Mouse (Mus musculus) CD8-positive naive resting alpha-beta T cell, adult 2 months (primary cell): ENCODE results near the gene Adamts15.

Source experiments
- DNase-seq, 2 experiments: peaks; one replicate each; pipeline ENCODE4 v3.0.0; 2022; ENCODE audit warnings: low read depth in 2 of 2, low spot score in 2 of 2

Gene Adamts15

DNA sequence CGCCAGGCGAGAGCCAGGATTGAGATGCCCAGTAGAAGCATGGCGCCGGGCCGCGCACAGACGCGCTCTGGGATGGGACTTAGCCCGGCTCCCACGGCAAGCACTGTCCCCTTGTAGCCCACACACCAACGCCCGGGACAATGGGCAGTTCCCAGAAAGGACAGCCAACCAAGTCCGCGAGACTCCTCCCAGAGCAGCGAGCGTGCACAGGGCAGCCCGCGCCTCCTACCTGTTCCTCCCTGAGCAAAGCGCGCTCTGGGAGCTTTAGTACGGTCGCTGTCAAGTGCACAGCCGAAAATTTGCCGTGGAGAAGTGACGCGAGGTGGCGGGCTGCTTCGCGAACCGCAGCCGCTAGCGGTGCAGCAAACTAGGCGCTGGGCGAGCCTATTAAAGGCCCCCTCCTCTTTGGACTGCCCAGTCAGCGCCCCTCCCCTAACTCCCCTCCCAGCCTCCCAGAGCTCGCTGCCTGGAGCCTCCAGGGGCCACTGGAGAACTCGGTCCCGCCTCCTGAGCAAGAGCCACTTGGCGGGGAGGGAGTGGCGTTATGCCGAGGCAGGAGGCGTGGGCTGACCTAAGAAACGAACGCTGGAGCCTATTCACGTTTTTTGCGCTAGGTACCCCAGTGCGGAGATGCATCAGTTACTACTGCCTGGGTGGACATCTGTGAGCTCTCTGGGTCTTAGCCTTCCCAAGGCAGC, at the start of gene Adamts15:
Adamts15 (minus strand) TSS at position 256 of the 698 bp plus-strand sequence.
- no peak for DNase-seq

DNA sequence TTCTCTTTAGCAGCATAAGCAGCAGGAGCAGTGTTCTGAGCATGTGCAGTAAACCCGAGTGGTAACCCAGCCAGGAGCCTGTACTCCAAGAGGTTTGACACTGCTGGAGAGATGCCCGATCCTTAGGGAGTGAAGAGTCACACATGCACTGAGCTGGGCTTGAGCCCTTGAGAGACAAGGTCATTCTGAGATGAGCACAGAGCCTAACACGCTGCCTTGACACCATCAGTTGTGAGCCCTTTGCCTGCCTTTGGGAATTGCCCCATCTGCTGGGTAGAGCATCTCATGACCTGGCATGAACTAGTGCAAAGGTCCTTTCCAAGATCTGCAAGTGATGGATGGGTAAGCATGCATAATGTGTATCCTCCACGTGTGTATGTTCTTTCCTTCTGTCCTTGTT, 49.7 kb upstream of the Adamts15 start:
- no peak for DNase-seq

DNA sequence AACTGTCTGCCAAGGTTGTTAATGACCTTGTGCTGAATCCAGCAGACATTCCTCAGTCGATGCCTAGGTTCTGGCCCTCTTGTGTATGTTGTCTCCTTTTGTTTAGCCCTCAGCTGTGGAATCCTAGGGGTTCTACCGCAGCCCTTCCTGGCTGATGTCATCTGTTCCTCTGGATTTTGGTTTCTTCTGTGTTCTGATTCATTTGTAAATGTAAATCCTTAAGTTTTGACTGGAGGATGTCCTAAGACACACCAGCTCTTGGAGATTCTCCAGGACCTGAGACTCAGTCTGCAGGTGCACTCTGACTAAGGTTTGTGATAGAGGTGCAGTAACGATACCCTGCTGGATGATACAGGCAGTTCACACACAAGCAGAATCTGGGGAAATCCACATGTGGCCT, 47.7 kb upstream of the Adamts15 start:
- no peak for DNase-seq

DNA sequence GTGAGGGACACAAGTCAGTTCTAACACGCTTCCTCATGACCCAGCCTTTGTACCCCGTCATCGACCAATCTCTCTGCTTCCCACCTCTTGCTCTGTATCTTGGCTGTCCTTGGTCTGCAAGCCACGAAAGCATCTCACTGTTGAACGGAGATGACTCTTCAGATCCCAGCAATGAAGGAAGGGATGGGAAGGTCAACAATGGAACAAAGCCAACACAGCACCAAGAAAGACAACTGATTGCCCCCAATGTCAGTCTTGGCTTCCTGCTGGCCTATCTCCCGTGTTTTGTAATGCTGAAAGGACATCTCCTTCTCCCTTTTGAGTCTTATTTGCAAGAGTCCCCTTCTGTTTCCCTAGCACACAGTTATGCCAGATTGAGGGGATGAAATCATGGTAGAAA, 45.9 kb upstream of the Adamts15 start:
- no peak for DNase-seq

DNA sequence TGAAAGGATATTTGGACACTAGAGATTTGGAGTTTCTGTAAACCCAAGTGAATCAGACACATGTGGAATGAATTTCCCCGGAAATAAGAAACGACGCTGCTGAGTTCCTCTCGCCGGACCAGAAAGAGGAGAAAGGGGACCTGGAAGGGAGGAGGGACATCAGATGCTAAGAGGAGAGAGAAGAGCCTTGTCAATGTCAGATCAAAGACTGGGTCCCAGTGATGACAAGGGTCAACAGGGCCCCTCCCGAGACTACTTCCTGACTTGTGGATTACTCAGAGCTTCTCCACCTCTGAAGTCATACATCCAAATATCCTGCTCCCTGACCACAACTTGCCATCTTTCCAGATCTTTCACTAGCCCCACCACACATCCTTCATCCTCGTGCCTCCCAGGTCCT, 44.6 kb upstream of the Adamts15 start:
- no peak for DNase-seq

DNA sequence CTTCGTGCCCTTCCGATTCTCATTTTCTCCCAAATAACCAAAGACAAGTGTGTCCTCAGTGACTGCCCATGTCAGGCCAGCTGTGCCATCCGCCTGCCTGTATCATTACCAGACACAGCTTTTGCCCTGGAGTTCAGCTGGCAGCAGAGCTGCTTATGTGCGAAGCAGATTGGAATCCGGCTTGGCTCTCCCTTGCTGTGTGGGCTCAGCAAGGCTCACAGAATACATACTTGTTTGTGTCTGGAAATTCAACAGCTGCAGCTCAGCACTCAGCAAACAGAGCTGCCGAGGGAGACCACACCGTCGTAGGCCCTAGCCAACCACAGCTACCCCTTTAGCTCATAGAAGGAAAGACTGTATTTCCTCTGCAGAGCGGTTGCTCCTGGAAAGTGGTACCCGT, 42.4 kb upstream of the Adamts15 start:
- DNase-seq: no peak

DNA sequence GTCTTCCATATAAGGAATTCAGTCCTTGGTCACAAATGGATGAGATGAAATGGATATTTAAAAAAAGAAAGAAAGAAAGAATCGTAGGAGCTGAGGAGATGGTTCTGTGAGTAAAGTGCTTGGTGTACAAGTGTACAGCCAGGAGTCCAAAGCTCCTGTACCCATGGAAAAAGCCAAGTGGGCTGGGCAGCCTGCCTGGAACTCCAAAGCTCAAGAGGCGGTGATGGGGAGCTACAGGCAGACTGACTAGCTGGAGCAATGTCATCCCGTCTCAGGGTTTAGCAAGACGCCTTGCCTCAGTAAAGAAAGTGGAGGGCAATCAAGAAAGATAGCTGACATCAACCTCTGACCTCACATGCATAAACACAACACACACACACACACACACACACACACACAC, 41.5 kb upstream of the Adamts15 start:
- DNase-seq: no peak

DNA sequence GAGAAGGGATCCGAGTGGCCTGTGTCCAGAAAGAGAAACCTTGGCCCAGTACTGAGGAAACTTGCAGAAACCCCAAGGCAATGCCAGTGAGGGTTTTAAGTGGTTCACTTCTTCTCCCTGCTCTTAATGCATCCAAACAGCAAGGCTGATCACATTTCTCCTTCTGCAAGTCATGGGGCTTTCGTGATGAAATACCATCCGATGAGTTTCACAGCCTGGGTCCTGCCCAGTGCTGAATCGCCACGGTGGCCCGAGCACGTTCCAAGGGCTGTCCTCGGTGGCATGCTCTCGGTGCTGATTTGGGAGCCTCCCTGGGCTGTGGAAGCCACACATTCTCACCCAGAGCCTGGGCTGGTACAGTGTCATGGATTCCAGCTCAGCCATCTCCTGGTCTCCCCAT, 33.0 kb upstream of the Adamts15 start:
- no peak for DNase-seq

DNA sequence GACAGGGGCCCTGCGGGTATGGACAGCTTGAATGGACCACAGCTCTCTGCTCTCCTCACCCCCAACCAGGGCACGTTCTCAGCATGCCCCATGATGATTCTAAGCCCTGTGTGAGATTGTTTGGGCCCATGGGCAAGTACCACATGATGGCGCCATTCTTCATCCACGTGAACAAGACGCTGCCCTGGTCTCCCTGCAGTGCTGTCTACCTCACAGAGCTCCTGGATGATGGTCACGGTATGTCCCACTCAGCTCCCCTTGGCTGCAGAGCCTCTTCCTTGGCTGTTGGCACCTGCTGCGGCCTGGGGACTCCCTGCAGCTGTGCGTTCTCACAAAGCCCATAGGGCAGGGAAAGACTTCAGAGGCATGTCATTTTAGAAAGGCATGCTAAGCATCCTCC, 31.0 kb upstream of the Adamts15 start:
- DNase-seq: no peak

DNA sequence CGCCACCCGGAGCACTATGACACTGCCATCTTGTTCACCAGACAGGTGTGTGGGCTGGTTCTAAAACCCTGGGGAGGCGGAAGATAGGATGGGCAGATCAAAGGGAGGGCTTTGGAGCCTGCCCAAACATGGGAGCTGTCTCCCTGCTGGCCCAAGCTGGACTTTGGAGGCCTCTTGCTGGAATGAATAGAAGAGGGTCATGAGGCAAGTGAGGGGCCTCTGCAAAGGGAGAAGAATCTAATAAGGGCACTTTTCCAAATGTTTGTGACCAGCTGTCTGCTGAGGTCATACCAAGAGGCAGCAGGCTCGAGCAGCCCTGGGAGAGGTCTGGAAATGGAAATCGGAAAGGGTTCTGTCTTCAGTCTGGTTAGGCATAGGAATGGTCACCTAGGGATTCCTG, 29.2 kb upstream of the Adamts15 start:
- DNase-seq: no peak

DNA sequence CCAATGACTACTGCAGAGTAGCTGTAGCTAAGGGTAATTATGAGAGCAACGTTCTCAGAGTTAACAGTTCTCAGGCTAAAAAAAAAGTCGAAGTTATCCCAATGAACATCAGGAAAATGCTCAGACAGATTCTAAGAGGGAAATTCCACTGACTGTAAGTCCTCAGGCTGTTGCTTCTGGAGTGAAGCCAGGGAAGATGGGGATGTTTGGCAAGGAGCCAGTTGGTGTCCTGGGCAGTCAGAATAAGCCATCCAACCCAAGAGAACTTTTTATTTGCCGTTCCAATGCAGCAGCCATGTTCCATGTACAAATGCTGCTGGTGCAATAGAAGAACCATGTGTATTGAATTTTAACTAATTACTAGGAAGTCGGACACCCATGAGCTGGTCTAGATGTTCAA, 28.3 kb upstream of the Adamts15 start:
- no peak for DNase-seq

DNA sequence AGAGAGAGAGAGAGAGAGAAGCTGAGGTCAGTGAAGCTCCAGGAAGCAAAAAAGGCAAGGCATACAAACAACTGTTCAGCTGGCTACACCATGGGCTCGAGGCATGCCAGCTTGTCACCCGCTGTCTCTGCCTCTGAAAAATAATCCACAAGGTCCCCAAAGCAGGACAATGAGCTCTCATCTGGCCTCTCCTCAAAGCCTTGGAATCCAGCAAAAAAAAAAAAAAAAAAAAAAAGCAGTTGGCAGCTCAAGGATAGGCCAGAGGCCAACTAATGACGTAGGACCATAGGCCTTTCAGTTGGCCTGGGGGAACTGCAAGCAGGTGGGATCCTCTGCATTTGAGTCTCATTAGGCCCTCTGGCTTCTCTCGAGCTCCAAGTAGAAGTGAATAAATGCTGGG, 27.7 kb upstream of the Adamts15 start:
- no peak for DNase-seq

DNA sequence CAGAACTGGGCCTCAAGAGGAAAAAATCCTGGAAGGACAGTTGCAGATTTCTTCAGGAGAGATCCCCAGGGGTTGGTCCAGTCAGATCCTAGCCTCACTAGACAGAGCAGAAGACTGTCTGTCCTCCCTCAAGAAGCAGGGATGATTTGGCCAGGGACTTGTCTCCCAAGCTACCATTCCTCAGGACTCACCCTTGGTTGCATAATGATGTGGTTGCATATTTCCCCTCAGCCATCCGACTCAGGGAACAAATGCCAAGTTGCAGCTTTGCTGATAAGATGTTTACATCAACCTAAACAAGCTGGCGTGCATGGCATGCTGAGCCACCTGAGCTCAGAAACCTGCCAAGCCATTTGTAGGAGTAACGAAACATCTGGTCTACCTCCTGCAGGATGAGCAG, 27.2 kb upstream of the Adamts15 start:
- no peak for DNase-seq

DNA sequence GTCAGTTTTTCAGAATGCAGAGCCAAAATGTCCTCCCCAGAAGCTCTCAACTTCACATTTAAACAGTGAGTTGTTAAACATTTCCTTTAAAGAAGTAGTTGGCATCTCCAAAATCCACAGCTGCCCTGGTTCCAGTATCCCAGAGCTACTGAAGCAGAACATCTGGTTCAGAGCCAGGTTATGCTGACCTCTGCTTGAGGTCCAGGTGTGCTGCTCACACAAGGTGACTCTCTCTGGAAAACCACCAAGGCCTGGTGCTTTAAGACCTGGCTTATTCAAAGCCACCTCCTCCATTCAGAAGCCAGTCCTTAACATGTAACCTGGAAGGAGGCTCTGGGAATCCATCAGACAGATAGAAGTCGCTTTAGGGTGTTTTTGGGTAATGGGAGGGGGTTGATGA, 23.0 kb upstream of the Adamts15 start:
- DNase-seq: no peak

DNA sequence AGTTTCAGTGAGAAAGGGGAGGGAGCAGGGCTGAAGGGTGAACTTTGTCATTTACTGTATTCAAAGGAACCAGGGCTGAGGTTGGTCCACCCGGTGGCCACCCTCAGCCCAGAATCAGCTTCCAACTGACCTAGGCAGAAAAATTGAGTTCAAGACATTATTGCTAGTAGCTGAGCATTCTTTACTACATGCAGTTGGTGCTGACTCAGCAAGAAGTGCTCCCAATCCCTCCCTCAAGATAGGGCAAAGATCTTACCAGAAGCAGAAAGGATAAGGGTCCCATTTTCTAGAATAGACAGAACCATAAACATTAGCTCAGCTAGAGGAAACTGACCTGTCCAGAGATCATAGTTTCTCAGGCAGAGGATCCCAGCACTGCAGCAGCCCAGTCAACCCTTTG, 22.0 kb upstream of the Adamts15 start:
- no peak for DNase-seq

DNA sequence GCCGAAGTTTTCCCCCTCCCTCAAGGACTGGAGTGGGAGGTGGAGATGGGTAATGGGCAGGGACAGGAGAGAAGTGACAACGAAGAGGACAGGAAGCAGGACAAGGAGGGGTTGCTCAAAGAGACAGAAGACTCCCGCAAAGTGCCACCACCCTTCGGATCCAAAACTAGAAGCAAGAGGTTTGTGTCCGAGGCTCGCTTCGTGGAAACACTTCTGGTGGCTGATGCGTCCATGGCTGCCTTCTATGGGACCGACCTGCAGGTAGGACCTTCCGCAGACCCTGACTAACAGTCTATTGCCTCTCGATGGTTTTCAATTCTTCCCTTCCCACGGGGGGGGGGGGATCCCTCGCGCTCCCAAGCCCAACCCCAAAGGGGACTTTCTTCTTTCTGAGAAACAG, 21.1 kb upstream of the Adamts15 start:
- DNase-seq: no peak

DNA sequence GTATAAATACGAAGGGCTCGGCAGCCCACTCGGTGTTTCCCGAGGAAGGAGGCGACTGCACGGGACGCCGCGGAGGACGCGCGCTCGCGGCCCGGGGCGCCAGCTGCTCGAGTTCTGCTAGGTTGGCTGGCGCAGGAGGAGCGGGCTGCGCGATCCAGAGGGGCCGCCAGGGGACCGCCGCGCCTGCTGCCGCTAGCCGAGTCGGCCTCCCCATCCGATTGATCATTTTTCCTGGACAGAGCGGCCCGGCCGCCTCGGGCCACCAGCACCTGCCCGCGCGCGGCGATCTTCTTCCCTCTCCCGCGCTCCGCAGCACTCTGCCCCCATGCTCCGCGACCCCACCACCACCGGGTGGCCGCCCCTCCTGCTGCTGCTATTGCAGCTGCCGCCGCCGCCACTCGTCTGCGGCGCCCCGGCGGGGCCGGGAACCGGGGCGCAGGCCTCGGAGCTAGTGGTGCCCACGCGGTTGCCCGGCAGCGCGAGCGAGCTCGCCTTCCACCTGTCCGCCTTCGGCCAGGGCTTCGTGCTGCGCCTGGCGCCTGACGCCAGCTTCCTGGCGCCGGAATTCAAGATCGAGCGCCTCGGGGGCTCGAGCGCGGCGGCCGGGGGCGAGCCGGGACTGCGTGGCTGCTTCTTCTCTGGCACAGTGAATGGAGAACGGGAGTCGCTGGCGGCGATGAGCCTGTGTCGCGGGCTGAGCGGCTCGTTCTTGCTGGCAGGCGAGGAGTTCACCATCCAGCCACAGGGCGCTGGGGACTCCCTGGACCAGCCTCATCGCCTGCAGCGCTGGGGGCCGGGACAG, 20.5 kb upstream of the Adamts15 start, which contains the start of gene Adamts8:
Adamts8 (plus strand) TSS at position 51 of the 802 bp plus-strand sequence.
- DNase-seq: no peak

DNA sequence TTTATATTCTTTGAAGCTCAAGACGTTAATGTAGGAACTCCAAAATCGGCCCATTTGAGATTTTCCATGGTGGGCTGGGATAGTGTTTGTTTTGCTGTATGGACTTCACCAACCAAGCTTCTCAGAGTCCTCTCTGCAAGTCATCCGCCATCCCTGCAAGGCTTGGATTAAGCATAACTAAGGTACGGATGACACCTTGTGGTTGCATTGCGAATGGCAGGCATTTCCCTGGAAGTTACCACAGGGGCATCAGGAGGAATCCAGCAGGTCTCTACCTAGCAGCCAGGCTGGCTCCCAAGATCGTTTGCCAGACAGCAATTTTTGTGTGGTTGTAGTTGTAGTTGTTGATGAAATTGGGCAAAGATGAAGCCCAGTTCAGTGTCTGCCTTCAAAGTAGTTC, 18.1 kb upstream of the Adamts15 start:
- peak in 1 of 2 experiments; percentile 9 for DNase-seq

DNA sequence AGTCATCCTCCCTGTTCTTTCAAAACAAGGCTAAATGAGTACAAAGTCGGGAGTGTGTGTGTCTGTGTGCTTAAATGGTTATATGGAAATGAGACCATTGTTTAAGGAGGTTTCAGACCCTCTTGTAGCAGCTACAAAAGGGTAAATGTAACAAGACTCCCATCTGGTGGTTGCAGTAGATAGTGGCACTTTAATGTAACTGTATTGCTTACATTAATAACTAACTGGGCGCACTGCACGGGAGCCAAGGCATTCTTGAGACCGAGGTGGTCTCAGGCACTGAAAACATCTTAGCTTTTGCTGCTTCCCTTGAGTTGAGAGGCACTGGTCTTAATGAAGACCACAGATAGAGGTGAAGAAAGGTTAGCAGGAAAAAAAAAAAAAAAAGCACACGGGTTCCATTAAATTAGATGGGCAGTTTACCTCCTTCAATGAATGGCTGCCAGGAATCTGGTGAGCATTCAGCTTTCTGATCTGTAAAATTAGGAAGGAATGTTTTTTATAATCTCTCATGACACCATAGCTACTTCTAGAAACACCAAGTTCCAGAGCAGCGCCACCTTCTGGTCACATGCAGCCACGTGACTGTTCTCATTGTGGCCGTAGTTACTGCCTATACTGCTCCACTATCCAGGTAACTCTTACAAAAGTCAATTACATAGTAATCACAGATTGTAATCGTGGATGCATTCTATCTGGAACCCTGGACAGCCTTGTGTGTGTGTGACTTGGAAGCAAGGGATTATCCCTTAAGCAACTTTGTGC, 14.6 kb upstream of the Adamts15 start:
- no peak for DNase-seq

DNA sequence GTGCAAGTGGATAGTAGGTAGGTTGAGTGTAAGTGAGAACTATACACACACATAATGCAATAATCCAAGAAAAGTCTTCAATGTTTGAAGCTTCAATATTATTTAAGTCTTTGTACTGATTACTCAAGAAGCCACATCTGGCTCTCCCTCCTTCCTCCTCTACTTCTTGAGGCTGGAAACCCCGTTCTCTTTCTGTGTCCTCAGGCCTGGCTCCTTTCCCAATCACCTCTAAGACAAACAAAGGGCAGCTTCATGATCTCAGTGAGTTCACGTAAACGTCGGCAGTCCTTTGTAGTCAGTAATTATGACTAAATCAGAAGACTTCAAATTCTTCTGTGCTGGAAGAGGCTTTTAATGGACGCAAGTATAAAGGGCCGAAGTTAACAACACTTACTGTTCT, 12.6 kb upstream of the Adamts15 start:
- no peak for DNase-seq

DNA sequence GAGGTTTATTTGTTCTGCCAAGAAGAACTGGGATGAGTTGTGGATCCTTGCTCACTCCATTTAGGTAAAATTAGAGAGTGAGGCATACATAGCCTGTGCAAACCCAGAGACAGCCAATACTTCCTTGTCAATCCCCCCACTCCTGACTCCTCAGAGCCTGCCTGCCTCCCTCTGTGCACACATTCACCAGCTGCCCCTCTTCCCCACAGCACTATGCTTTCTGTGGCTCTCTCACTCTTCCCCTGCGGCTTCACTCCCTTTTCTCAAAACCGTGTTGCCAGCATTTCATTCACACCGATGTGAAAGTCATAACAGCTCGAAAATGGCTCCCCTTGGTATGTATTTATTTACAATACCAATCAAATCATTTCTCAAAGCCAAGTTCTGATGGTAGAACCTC, 10.1 kb upstream of the Adamts15 start:
- no peak for DNase-seq

DNA sequence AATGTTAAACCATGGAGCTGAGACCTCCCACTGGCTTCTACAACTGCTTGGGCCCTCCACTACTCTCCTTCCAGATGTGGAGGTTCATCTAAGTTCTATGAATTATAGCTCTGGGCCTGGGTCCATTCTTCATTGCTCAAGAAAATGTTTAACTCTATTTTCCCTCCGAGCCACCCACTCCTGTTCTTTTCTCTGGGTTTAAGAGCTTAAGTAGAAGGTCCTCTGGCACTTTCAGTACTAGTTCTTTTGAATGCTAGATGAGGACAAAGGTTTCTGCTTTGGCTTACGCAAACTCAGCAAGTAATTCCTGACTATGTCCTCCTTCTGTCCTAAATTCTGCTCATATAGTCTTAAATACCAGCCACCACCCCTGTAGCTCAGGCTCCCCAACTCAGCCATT, 6.5 kb upstream of the Adamts15 start:
- no peak for DNase-seq
